Mouse (Mus musculus): ENCODE measurements around the gene Olfr1196. TPM values are rescaled to one million over a fixed set of nuclear protein-coding genes. Genes with fewer than 3 reads are reported as not detected.

The Olfr1196 gene
- total RNA-seq (2023) = not detected

GRCm38 (mm10) chr2:88704497-88704896 is at the start of gene Olfr1196:
Gene Olfr1196, minus strand, starts transcription at chr2:88704597.

GRCm38 (mm10) chr2:88751270-88751669 is 46.9 kb upstream of the Olfr1196 start, which contains the start of gene Olfr1198:
Gene Olfr1198, minus strand, starts transcription at chr2:88751370.

GRCm38 (mm10) chr2:88732266-88732665 is 27.9 kb upstream of the Olfr1196 start, which contains the start of gene Olfr1197:
Gene Olfr1197, minus strand, starts transcription at chr2:88732366.

GRCm38 (mm10) chr2:88689087-88689486 is 15.3 kb downstream of the Olfr1196 start, which contains the start of gene Olfr1195:
Gene Olfr1195, minus strand, starts transcription at chr2:88689187.

DNA sequence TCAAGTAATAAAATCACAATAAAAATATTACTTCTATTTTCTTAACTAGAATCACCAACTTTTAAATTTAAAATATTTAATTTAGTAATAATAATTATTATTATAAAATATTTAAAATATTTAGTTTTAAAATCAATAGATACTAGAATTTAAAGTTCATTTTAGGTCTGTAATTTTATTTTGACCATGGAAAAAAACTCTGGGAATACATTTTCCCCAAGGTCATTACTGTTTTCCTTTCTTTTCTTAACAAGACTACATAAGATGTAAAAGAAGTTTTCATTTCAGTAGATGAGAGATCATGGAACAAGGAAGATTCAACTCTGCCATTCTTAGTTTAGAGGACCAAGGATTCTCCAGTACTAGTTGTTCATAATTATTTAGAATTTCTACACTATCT is 29.1 kb downstream of the Olfr1196 start, which contains the start of gene Olfr1193:
Olfr1193 (plus strand) TSS at position 301 of the 400 bp plus-strand sequence.

GRCm38 (mm10) chr2:88648209-88648608 is 56.2 kb downstream of the Olfr1196 start, which contains the start of gene Olfr1192-ps1:
Gene Olfr1192-ps1, plus strand, starts transcription at chr2:88648509.

Other genes starting within 250 kb of the Olfr1196 start
- gene Olfr1183, start 249.7 kb downstream of the Olfr1196 start, total RNA-seq (2023) = not detected
- not detected for gene Olfr1184, start 221.0 kb downstream of the Olfr1196 start, total RNA-seq (2023)
- not detected for gene Olfr1185-ps1, start 211.3 kb downstream of the Olfr1196 start, total RNA-seq (2023)
- gene Olfr1186, start 186.0 kb downstream of the Olfr1196 start, total RNA-seq (2023) = not detected
- not detected for gene Olfr1188, start 147.7 kb downstream of the Olfr1196 start, total RNA-seq (2023)
- not detected for gene Olfr1189, start 118.1 kb downstream of the Olfr1196 start, total RNA-seq (2023)
- not detected for gene Olfr1191-ps1, start 64.1 kb downstream of the Olfr1196 start, total RNA-seq (2023)
- not detected for gene Olfr1192-ps1, start 56.1 kb downstream of the Olfr1196 start, total RNA-seq (2023)
- gene Olfr1193, start 29.0 kb downstream of the Olfr1196 start, total RNA-seq (2023) = not detected
- not detected for gene Olfr1195, start 15.4 kb downstream of the Olfr1196 start, total RNA-seq (2023)
- gene Olfr1197, start 27.8 kb upstream of the Olfr1196 start, total RNA-seq (2023) = not detected
- gene Olfr1198, start 46.8 kb upstream of the Olfr1196 start, total RNA-seq (2023) = not detected
- gene Olfr1199, start 55.9 kb upstream of the Olfr1196 start, total RNA-seq (2023) = not detected
- gene Olfr1200, start 65.9 kb upstream of the Olfr1196 start, total RNA-seq (2023) = not detected
- not detected for gene Olfr1201, start 88.4 kb upstream of the Olfr1196 start, total RNA-seq (2023)
- gene Olfr1202, start 109.9 kb upstream of the Olfr1196 start, total RNA-seq (2023) = not detected
- not detected for gene Olfr1205, start 125.1 kb upstream of the Olfr1196 start, total RNA-seq (2023)
- gene Olfr1204, start 144.7 kb upstream of the Olfr1196 start, total RNA-seq (2023) = not detected
- not detected for gene Olfr1206, start 158.6 kb upstream of the Olfr1196 start, total RNA-seq (2023)
- gene Olfr1208, start 197.7 kb upstream of the Olfr1196 start, total RNA-seq (2023) = not detected
- not detected for gene Olfr1209, start 210.6 kb upstream of the Olfr1196 start, total RNA-seq (2023)
- not detected for gene Olfr1211, start 233.5 kb upstream of the Olfr1196 start, total RNA-seq (2023)
- not detected for gene Olfr1212, start 249.4 kb upstream of the Olfr1196 start, total RNA-seq (2023)

Data from CD4-positive naive resting alpha-beta T cell, adult 76 days (primary cell).